Mouse (Mus musculus) ES-E14 (cell line): ENCODE results near the gene Acp6.

Experiments
- HCFC1 ChIP-seq: IDR thresholded peaks from 2 replicates; pipeline ENCODE4 v1.6.1; 2012; ENCODE audit warnings: low read length, inconsistent platforms, borderline replicate concordance; ENCODE audit not compliant: insufficient read depth
- ZC3H11A ChIP-seq: IDR thresholded peaks from 2 replicates; pipeline ENCODE4 v1.6.1; 2012; ENCODE audit warnings: low read depth, mild to moderate bottlenecking, inconsistent platforms, low read length, borderline replicate concordance

GRCm38 (mm10) chr3:97151092-97151491, 7.5 kb upstream of the Acp6 start:
- TF ChIP-seq HCFC1 (no peak), ZC3H11A (no peak)
